Mouse (Mus musculus) MEL (cell line): ENCODE measurements around the gene Gon7. TPM values are rescaled to one million over a fixed set of nuclear protein-coding genes. Genes with fewer than 3 reads are reported as not detected.

Source experiments
- DNase-seq: peaks from one replicate; pipeline ENCODE4 v3.0.0; 2011; ENCODE audit warnings: low read depth, low spot score
- H3K27ac ChIP-seq: 2 replicates; pipeline ENCODE4 v1.5.1; 2012; ENCODE audit warnings: low read depth, mild to moderate bottlenecking, control low read depth, low read length, moderate library complexity; ENCODE audit not compliant: control insufficient read depth
- H3K27me3 ChIP-seq, 2 experiments: fragments of 150-350 bp in 1 of 2; sonication (generic) in 1 of 2; 2 replicates each; pipeline ENCODE4 v1.6.1; 2012; ENCODE audit warnings: low read length in 2 of 2, mild to moderate bottlenecking in 2 of 2, improper control_type of control experiment in 1 of 2, moderate library complexity in 1 of 2; ENCODE audit not compliant: insufficient read depth in 2 of 2, control insufficient read depth in 1 of 2
- H3K36me3 ChIP-seq, 2 experiments: 2 replicates each; pipeline ENCODE4 v1.6.1; 2012 to 2014; ENCODE audit warnings: low read length in 2 of 2, improper control_type of control experiment in 1 of 2, inconsistent platforms in 1 of 2, mild to moderate bottlenecking in 1 of 2; ENCODE audit not compliant: insufficient read depth in 2 of 2, control insufficient read depth in 1 of 2
- H3K4me1 ChIP-seq, 2 experiments: fragments of 150-350 bp in 1 of 2; sonication (generic) in 1 of 2; 2 replicates each; pipeline ENCODE4 v1.6.1; 2012; ENCODE audit warnings: low read length in 2 of 2, improper control_type of control experiment in 1 of 2, mild to moderate bottlenecking in 1 of 2; ENCODE audit not compliant: insufficient read depth in 2 of 2, control insufficient read depth in 1 of 2
- H3K4me3 ChIP-seq, 2 experiments: fragments of 150-350 bp in 1 of 2; sonication (generic) in 1 of 2; 2 replicates each; pipeline ENCODE4 v1.5.1; 2012; ENCODE audit warnings: low read depth in 2 of 2, low read length in 2 of 2, mild to moderate bottlenecking in 2 of 2, moderate library complexity in 2 of 2, control low read depth in 1 of 2, improper control_type of control experiment in 1 of 2; ENCODE audit not compliant: control insufficient read depth in 1 of 2, insufficient read depth in 1 of 2
- H3K79me2 ChIP-seq: 2 replicates; pipeline ENCODE4 v1.6.1; 2012; ENCODE audit warnings: mild to moderate bottlenecking, low read length, moderate library complexity; ENCODE audit not compliant: control insufficient read depth, poor library complexity, insufficient read depth
- H3K9ac ChIP-seq: 2 replicates; pipeline ENCODE4 v1.6.1; 2012; ENCODE audit warnings: low read depth, mild to moderate bottlenecking, control low read depth, low read length, moderate library complexity; ENCODE audit not compliant: control insufficient read depth, poor library complexity, severe bottlenecking
- H3K9me3 ChIP-seq: fragments of 150-350 bp; sonication (generic); replicated peaks from 2 replicates; pipeline ENCODE4 v1.6.1; 2012; ENCODE audit warnings: mild to moderate bottlenecking, low read length, improper control_type of control experiment, moderate library complexity; ENCODE audit not compliant: insufficient read depth
- CHD1 ChIP-seq: IDR thresholded peaks from 2 replicates; pipeline ENCODE4 v1.6.1; 2012; ENCODE audit warnings: low read depth, mild to moderate bottlenecking, inconsistent platforms, low read length, improper control_type of control experiment
- CHD2 ChIP-seq: IDR thresholded peaks from 2 replicates; pipeline ENCODE4 v1.6.1; 2011; ENCODE audit warnings: low read length, improper control_type of control experiment
- CTCF ChIP-seq, 3 experiments: IDR thresholded peaks in 2 of 3; conservative IDR thresholded peaks in 1 of 3; 2 replicates each; pipeline ENCODE4 v1.5.1; 2011 to 2012; ENCODE audit warnings: low read length in 3 of 3, low read depth in 2 of 3, mild to moderate bottlenecking in 2 of 3, improper control_type of control experiment in 1 of 3, inconsistent platforms in 1 of 3, mixed read lengths in 1 of 3, moderate library complexity in 1 of 3; ENCODE audit not compliant: control insufficient read depth in 1 of 3, insufficient read depth in 1 of 3, poor library complexity in 1 of 3, severe bottlenecking in 1 of 3
- E2F4 ChIP-seq: IDR thresholded peaks from 2 replicates; pipeline ENCODE4 v1.6.1; 2011; ENCODE audit warnings: low read depth, low read length, improper control_type of control experiment, borderline replicate concordance
- ELF1 ChIP-seq: IDR thresholded peaks from 2 replicates; pipeline ENCODE4 v1.6.1; 2014; ENCODE audit warnings: low read depth, mild to moderate bottlenecking, inconsistent platforms, low read length, improper control_type of control experiment, moderate library complexity
- EP300 ChIP-seq, 2 experiments: IDR thresholded peaks; 2 replicates each; pipeline ENCODE4 v1.6.1; 2011; ENCODE audit warnings: improper control_type of control experiment in 2 of 2, low read length in 2 of 2, low read depth in 1 of 2, mild to moderate bottlenecking in 1 of 2
- ETS1 ChIP-seq: IDR thresholded peaks from 2 replicates; pipeline ENCODE4 v1.6.1; 2012; ENCODE audit warnings: low read depth, mild to moderate bottlenecking, inconsistent platforms, low read length, improper control_type of control experiment, moderate library complexity
- GABPA ChIP-seq: IDR thresholded peaks from 2 replicates; pipeline ENCODE4 v1.6.1; 2012; ENCODE audit warnings: low read depth, mild to moderate bottlenecking, inconsistent platforms, low read length, improper control_type of control experiment, moderate library complexity
- GATA1 ChIP-seq: IDR thresholded peaks from 2 replicates; pipeline ENCODE4 v1.6.1; 2011; ENCODE audit warnings: low read depth, low read length, improper control_type of control experiment
- HCFC1 ChIP-seq: IDR thresholded peaks from 2 replicates; pipeline ENCODE4 v1.6.1; 2012; ENCODE audit warnings: low read depth, mild to moderate bottlenecking, inconsistent platforms, low read length, improper control_type of control experiment, moderate library complexity
- JUND ChIP-seq: IDR thresholded peaks from 2 replicates; pipeline ENCODE4 v1.6.1; 2011; ENCODE audit warnings: low read depth, mild to moderate bottlenecking, improper control_type of control experiment, low read length
- MAFK ChIP-seq: IDR thresholded peaks from 2 replicates; pipeline ENCODE4 v1.6.1; 2011; ENCODE audit warnings: low read depth, mild to moderate bottlenecking, low read length, improper control_type of control experiment, borderline replicate concordance
- MAX ChIP-seq: IDR thresholded peaks from 2 replicates; pipeline ENCODE4 v1.6.1; 2011; ENCODE audit warnings: low read length, improper control_type of control experiment
- MAZ ChIP-seq: IDR thresholded peaks from 2 replicates; pipeline ENCODE4 v1.6.1; 2012; ENCODE audit warnings: low read depth, mild to moderate bottlenecking, inconsistent platforms, low read length, improper control_type of control experiment
- MXI1 ChIP-seq: IDR thresholded peaks from 2 replicates; pipeline ENCODE4 v1.6.1; 2011; ENCODE audit warnings: mild to moderate bottlenecking, low read depth, low read length, improper control_type of control experiment
- MYB ChIP-seq: IDR thresholded peaks from 2 replicates; pipeline ENCODE4 v1.6.1; 2011; ENCODE audit warnings: mild to moderate bottlenecking, low read depth, low read length, improper control_type of control experiment
- MYC ChIP-seq: IDR thresholded peaks from 2 replicates; pipeline ENCODE4 v1.6.1; 2011; ENCODE audit warnings: low read depth, mild to moderate bottlenecking, low read length, improper control_type of control experiment, moderate library complexity
- NELFE ChIP-seq: IDR thresholded peaks from 2 replicates; pipeline ENCODE4 v1.6.1; 2011; ENCODE audit warnings: low read depth, low read length, improper control_type of control experiment
- NRF1 ChIP-seq: IDR thresholded peaks from 2 replicates; pipeline ENCODE4 v1.6.1; 2014; ENCODE audit warnings: low read depth, mild to moderate bottlenecking, inconsistent platforms, low read length, improper control_type of control experiment, moderate library complexity; ENCODE audit not compliant: poor library complexity, insufficient read depth, severe bottlenecking
- POLR2A ChIP-seq, 2 experiments: IDR thresholded peaks; 2 replicates each; pipeline ENCODE4 v1.6.1; 2011 to 2012; ENCODE audit warnings: low read length in 2 of 2, mild to moderate bottlenecking in 2 of 2, control low read depth in 1 of 2, improper control_type of control experiment in 1 of 2, low read depth in 1 of 2, moderate library complexity in 1 of 2; ENCODE audit not compliant: control insufficient read depth in 1 of 2, insufficient read depth in 1 of 2, poor library complexity in 1 of 2
- POLR2AphosphoS2 ChIP-seq: IDR thresholded peaks from 2 replicates; pipeline ENCODE4 v1.6.1; 2011; ENCODE audit warnings: low read length, improper control_type of control experiment
- POLR2AphosphoS5 ChIP-seq: IDR thresholded peaks from 2 replicates; pipeline ENCODE4 v1.6.1; 2012; ENCODE audit warnings: low read depth, borderline replicate concordance, mild to moderate bottlenecking, inconsistent platforms, low read length, moderate library complexity, mixed read lengths
- SIN3A ChIP-seq: IDR thresholded peaks from 2 replicates; pipeline ENCODE4 v1.6.1; 2012; ENCODE audit warnings: low read length, improper control_type of control experiment, inconsistent platforms
- TAL1 ChIP-seq: IDR thresholded peaks from 2 replicates; pipeline ENCODE4 v1.6.1; 2012; ENCODE audit warnings: mild to moderate bottlenecking, inconsistent platforms, low read length, moderate library complexity, mixed read lengths
- TBP ChIP-seq: IDR thresholded peaks from 2 replicates; pipeline ENCODE4 v1.8.0; 2011; ENCODE audit warnings: low read depth, low read length, improper control_type of control experiment
- TCF12 ChIP-seq: IDR thresholded peaks from 2 replicates; pipeline ENCODE4 v1.6.1; 2014; ENCODE audit warnings: low read depth, mild to moderate bottlenecking, inconsistent platforms, low read length, improper control_type of control experiment, moderate library complexity
- UBTF ChIP-seq: IDR thresholded peaks from 2 replicates; pipeline ENCODE4 v1.6.1; 2012; ENCODE audit warnings: low read depth, mild to moderate bottlenecking, inconsistent platforms, low read length, improper control_type of control experiment, moderate library complexity, borderline replicate concordance; ENCODE audit not compliant: insufficient read depth
- USF1 ChIP-seq: IDR thresholded peaks from 2 replicates; pipeline ENCODE4 v1.6.1; 2014; ENCODE audit warnings: low read depth, mild to moderate bottlenecking, inconsistent platforms, low read length, improper control_type of control experiment, moderate library complexity
- USF2 ChIP-seq, 2 experiments: IDR thresholded peaks; 2 replicates each; pipeline ENCODE4 v1.6.1; 2011 to 2012; ENCODE audit warnings: improper control_type of control experiment in 2 of 2, low read length in 2 of 2, borderline replicate concordance in 1 of 2, inconsistent platforms in 1 of 2, low read depth in 1 of 2, mild to moderate bottlenecking in 1 of 2; ENCODE audit not compliant: insufficient read depth in 1 of 2
- ZC3H11A ChIP-seq: IDR thresholded peaks from 2 replicates; pipeline ENCODE4 v1.6.1; 2012; ENCODE audit warnings: low read depth, mild to moderate bottlenecking, inconsistent platforms, low read length, improper control_type of control experiment
- ZKSCAN1 ChIP-seq: IDR thresholded peaks from 2 replicates; pipeline ENCODE4 v1.6.1; 2012; ENCODE audit warnings: low read depth, mild to moderate bottlenecking, inconsistent platforms, low read length, improper control_type of control experiment, moderate library complexity
- ZMIZ1 ChIP-seq: IDR thresholded peaks from 2 replicates; pipeline ENCODE4 v1.6.1; 2012; ENCODE audit warnings: low read depth, mild to moderate bottlenecking, inconsistent platforms, low read length, improper control_type of control experiment, moderate library complexity
- ZNF384 ChIP-seq: IDR thresholded peaks from 2 replicates; pipeline ENCODE4 v1.6.1; 2012; ENCODE audit warnings: low read depth, mild to moderate bottlenecking, inconsistent platforms, low read length, improper control_type of control experiment
- polyA plus RNA-seq, 2 experiments: library from polyadenylated mRNA; stranded (reverse) in 1 of 2; unstranded in 1 of 2; fragments of >175 nt in 1 of 2; fragments of >200 nt in 1 of 2; gene quantifications; 2 replicates each; pipeline versions ENCODE4 v1.2.1 to v1.2.4; 2012; ENCODE audit warnings: low replicate concordance in 2 of 2, low read depth in 1 of 2; ENCODE audit not compliant: insufficient read length in 2 of 2, insufficient read depth in 1 of 2, missing spikeins in 1 of 2
- total RNA-seq: library from RNA; depleted of rRNA; stranded (reverse); fragments of 300-350 nt; gene quantifications from 2 replicates; pipeline ENCODE4 v1.2.3, GENCODE M21; 2012

Gene Gon7
- total and polyA plus RNA-seq, 3 experiments: 31.3 to 129 (median 33.0) TPM

DNA sequence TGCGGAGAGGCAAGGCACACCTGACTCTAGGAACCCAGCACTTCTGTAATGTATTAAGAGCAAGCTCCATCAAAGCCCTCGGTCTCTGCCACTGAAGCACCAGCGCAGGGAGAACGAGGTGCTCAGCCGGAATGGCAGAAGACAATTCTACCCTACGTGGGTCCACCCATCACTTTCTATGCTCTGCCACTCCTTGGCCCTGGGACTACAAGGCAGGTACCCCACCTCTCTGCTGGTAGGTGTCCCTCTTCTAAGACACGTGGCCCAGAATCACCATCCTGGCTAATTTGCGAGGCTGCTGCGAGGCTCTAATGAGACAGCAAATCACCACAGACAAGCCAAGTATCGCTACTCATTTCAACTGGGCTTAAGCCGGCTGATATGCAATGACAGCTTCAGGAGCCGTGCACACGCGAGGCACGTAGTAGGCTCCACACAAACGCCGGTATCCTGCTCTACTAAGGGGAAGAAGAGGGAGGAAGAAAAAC is 53.6 kb downstream of the Gon7 start:
- peak; percentile 73 for DNase-seq
- H3K27me3 ChIP-seq: no peaks in the 10 kb centered on the region
- no peak overlapping the region for H3K27ac ChIP-seq
- peaks cover 0 to 5% of the 10 kb centered on the region in 2 experiments; a peak in 2 of 4 replicates for H3K36me3 ChIP-seq
- H3K4me1 ChIP-seq: peaks cover 9 to 20% of the 10 kb centered on the region in 2 experiments
- peak overlapping the region; percentile 93 to 98 for H3K4me3 ChIP-seq
- TF ChIP-seq ZKSCAN1 (peak; percentile 95), NELFE (no peak), CHD2 (no peak), ZC3H11A (no peak), SIN3A (peak; percentile 30; the same call in 1 of the 2 replicates), GABPA (no peak), MAX (peak; percentile 82), EP300 (IDR thresholded peaks at IDR 0.05; ENCODE audit: low read depth in 1 of 2, low read length in 2 of 2) (no peak), MYB (no peak), TBP (no peak), ZMIZ1 (no peak), USF1 (no peak), MAFK (no peak), CTCF (IDR thresholded peaks at IDR 0.05 in 2 of 3, conservative IDR thresholded peaks at IDR 0.05 in 1 of 3; ENCODE audit: control insufficient read depth in 1 of 3, insufficient read depth in 1 of 3, low read depth in 2 of 3, low read length in 3 of 3, poor library complexity in 1 of 3, severe bottlenecking in 1 of 3) (no peak), MYC (0 out of 2 replicates have a peak, but pooled peaks have one; percentile 55), HCFC1 (no peak), USF2 (IDR thresholded peaks at IDR 0.05; ENCODE audit: borderline replicate concordance in 1 of 2, insufficient read depth in 1 of 2, low read depth in 1 of 2, low read length in 2 of 2) (no peak), TCF12 (no peak), POLR2AphosphoS2 (no peak), UBTF (no peak), CHD1 (no peak), JUND (no peak), POLR2AphosphoS5 (no peak), E2F4 (no peak), ELF1 (no peak), MXI1 (peak; percentile 90), MAZ (no peak), ZNF384 (no peak), NRF1 (no peak), ETS1 (no peak), TAL1 (no peak), POLR2A (IDR thresholded peaks at IDR 0.05; ENCODE audit: control insufficient read depth in 1 of 2, insufficient read depth in 1 of 2, low read depth in 1 of 2, low read length in 2 of 2, poor library complexity in 1 of 2) (no peak), GATA1 (no peak)
- H3K79me2 ChIP-seq: peaks cover 31% of the 10 kb centered on the region
- no peaks in the 10 kb centered on the region for H3K9me3 ChIP-seq
- peak overlapping the region; percentile 84 for H3K9ac ChIP-seq
